Mouse (Mus musculus): ENCODE results near the gene Dap. TPM values are rescaled to one million over a fixed set of nuclear protein-coding genes. Genes with fewer than 3 reads are reported as not detected.

Dap gene
- polyA plus RNA-seq, 1 experiment from 2014 or later: 32.9 TPM

- Histone ChIP-seq H3K27me3 (ENCODE audit: low read depth, poor library complexity, severe bottlenecking) (no peaks in the 10 kb centered on the region), H3K4me3 (no peak overlapping the region), H3K36me3 (no peaks in the 10 kb centered on the region), H3K27ac (replicated peaks) (no peak overlapping the region), H3K4me1 (peaks cover 3% of the 10 kb centered on the region; the same call in 1 of the 2 replicates), H3K9me3 (replicated peaks) (no peaks in the 10 kb centered on the region)
- no peak for DNase-seq (ENCODE audit: low spot score)
- WGBS: 87% methylated on average over 6 of the region's 6 CpGs
Observed at GRCm38 (mm10) chr15:31255762-31256161, 31.6 kb downstream of the Dap start.

GRCm38 (mm10) chr15:31257329-31257728 lies 33.2 kb downstream of the Dap start:
- no peaks in the 10 kb centered on the region for H3K9me3 ChIP-seq (replicated peaks)
- H3K36me3 ChIP-seq: no peaks in the 10 kb centered on the region
- 95% methylated on average over 1 of the region's 1 CpGs for WGBS
- no peak overlapping the region for H3K27ac ChIP-seq (replicated peaks)
- peaks cover 3% of the 10 kb centered on the region; the same call in 1 of the 2 replicates for H3K4me1 ChIP-seq
- no peak for DNase-seq (ENCODE audit: low spot score)
- H3K27me3 ChIP-seq (ENCODE audit: low read depth, poor library complexity, severe bottlenecking): no peaks in the 10 kb centered on the region
- no peak overlapping the region for H3K4me3 ChIP-seq

DNA sequence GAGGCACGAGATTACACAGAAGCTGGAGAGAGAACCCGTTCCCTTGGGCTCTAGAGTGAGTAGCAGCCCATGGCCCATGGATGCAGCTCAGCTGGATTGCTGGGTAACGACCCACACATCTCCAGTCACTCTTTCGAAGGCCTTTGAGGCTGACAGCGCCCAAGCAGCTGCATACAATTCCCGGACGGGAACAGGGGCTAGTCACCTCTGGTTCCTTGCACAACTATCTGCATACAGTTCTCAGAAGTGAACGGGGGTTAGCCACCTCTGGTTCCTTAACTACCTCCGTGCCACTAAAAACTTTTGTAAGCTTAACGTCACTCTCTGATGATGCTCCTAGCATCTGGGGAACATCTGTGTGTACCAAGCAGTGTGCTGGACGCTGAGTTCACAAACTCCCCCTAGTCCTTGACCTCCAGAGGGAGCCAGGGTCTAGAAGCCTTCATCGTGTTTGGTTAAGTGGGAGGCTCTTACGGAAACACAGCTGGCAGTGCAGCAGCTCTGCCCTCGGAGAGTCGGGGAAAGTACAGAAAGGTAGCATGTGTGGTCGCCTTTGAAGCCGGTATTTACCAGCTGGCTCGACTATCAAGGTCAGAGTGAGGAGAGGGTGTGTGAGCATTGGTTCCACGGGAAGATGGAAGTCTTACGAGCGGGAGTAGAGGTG lies 34.0 kb downstream of the Dap start:
- H3K27me3 ChIP-seq (ENCODE audit: low read depth, poor library complexity, severe bottlenecking): no peaks in the 10 kb centered on the region
- no peak overlapping the region for H3K4me3 ChIP-seq
- no peaks in the 10 kb centered on the region for H3K9me3 ChIP-seq (replicated peaks)
- no peaks in the 10 kb centered on the region for H3K36me3 ChIP-seq
- no peak for DNase-seq (ENCODE audit: low spot score)
- H3K27ac ChIP-seq (replicated peaks): no peak overlapping the region
- WGBS: 81% methylated on average over 21 of the region's 21 CpGs
- H3K4me1 ChIP-seq: peaks cover 3% of the 10 kb centered on the region; the same call in 1 of the 2 replicates

DNA sequence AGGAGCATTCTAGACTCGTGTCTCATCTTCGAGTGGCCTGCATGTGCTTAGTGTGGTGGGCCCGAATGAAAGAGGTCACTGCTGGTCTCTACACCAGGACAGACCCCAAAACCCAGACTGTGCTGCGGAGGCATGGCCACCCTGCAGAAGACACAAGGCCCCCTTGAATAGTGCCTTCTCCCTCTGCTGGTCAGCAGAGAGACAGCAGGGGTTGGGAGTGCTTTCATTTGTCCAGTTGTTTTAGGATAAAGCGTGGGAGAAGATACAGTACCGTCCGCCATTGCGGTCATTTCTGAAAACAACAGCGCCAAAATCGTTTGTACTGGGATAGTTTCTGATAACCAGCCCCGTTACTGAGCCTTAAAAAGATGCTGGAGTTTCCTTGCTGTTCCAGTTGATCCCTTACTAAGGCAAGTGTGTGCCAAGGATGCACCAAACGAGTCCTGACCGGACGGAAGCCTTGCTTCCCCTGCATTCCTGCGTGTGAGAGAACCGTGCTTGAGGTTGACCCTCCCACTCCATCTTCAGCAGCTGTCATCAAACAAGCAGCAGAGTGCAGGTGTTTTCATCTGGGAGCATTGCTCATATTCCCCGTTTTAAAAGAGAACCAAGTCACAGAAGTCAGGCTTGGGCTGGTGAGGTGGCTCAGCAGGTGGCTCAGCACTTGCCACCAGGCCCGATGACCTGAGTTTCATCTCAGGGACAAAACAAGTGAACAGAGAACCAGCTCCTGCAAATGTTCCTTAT lies 34.8 kb downstream of the Dap start:
- WGBS: 86% methylated on average over 18 of the region's 18 CpGs
- Histone ChIP-seq H3K9me3 (replicated peaks) (no peaks in the 10 kb centered on the region), H3K4me1 (peaks cover 3% of the 10 kb centered on the region; the same call in 1 of the 2 replicates), H3K27me3 (ENCODE audit: low read depth, poor library complexity, severe bottlenecking) (no peaks in the 10 kb centered on the region), H3K4me3 (no peak overlapping the region), H3K27ac (replicated peaks) (no peak overlapping the region), H3K36me3 (no peaks in the 10 kb centered on the region)
- DNase-seq (ENCODE audit: low spot score): no peak

- Histone ChIP-seq H3K4me3 (no peak overlapping the region), H3K9me3 (replicated peaks) (no peaks in the 10 kb centered on the region), H3K27ac (replicated peaks) (no peak overlapping the region), H3K4me1 (peaks cover 3% of the 10 kb centered on the region; the same call in 1 of the 2 replicates), H3K27me3 (ENCODE audit: low read depth, poor library complexity, severe bottlenecking) (no peaks in the 10 kb centered on the region), H3K36me3 (no peaks in the 10 kb centered on the region)
- 81% methylated on average over 10 of the region's 10 CpGs for WGBS
- DNase-seq (ENCODE audit: low spot score): no peak
Observed at GRCm38 (mm10) chr15:31261094-31261493, 37.0 kb downstream of the Dap start.

DNA sequence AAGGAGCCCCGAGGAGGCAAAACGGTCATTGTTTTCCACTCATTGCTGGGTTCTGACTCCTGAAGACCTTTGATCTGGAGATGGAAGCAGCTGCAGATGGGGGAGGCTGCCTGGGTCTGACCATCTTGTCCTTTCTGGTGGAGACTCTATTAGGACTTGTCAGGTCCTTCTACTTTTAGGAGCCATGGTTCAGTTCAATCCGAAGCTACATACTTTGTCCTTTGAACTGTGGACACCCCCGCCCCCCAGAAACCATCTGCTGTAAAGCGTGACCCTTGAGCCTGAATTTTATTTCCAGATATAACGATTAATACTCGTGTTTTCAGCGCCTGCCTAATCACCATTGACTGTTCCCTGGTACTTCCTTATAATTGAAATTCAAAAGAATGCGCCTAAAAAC lies 38.2 kb downstream of the Dap start:
- WGBS: 78% methylated on average over 9 of the region's 9 CpGs
- Histone ChIP-seq H3K4me3 (no peak overlapping the region), H3K36me3 (no peaks in the 10 kb centered on the region)

DNA sequence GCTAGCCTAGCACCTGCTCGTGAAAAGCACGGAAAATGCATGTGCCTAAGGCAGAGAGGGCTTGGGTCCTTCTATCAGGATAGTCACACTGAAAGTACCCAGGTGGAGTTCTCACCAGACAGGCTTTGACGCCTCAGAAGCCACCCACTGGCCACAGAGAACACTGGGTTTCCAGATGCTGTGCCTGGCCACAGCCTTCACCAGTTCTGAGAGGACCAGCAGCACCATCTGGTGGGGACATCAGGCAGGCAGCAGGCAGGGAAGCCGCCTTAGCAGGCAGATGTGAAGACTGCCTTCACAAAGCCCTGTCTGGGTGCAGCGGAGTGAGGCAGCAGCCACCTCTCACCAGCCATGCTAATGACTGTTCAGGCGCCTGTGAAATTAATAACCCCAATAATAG lies 40.7 kb downstream of the Dap start:
- H3K4me3 ChIP-seq: no peak overlapping the region
- no peaks in the 10 kb centered on the region; the same call in 1 of the 2 replicates for H3K4me1 ChIP-seq
- H3K9me3 ChIP-seq (replicated peaks): no peaks in the 10 kb centered on the region
- DNase-seq (ENCODE audit: low spot score): peak; percentile 82
- no peaks in the 10 kb centered on the region for H3K36me3 ChIP-seq
- WGBS: 39% methylated on average over 6 of the region's 6 CpGs
- no peaks in the 10 kb centered on the region for H3K27me3 ChIP-seq (ENCODE audit: low read depth, poor library complexity, severe bottlenecking)
- no peak overlapping the region; the same call in 1 of the 2 replicates for H3K27ac ChIP-seq (replicated peaks)

More for the DNA sequence above, 38.2 kb downstream of the Dap start:
- no peaks in the 10 kb centered on the region for H3K27me3 ChIP-seq (ENCODE audit: low read depth, poor library complexity, severe bottlenecking)
- H3K9me3 ChIP-seq (replicated peaks): no peaks in the 10 kb centered on the region
- DNase-seq (ENCODE audit: low spot score): no peak
- H3K27ac ChIP-seq (replicated peaks): no peak overlapping the region
- no peaks in the 10 kb centered on the region; the same call in 1 of the 2 replicates for H3K4me1 ChIP-seq

DNA sequence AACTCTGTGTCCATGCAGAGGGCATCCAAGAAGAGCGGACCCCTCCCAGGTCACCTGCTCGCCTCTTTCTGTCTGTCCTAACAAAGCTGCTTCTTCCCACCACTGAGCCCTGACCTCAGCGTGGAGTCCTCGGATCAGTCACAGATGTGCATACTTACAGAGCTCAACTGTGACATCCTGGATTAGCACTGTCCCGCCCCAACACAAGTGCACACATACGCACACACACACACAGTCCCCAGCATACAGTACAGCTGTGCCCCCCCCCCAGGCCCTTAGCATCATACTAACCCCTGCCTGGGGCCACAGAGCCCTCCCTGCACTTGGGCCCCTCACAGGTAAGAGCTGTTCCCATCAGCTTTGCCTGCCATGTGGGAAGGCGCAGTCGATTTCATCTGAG lies 41.3 kb downstream of the Dap start:
- Histone ChIP-seq H3K4me1 (no peaks in the 10 kb centered on the region; the same call in 1 of the 2 replicates), H3K36me3 (no peaks in the 10 kb centered on the region), H3K9me3 (replicated peaks) (no peaks in the 10 kb centered on the region), H3K4me3 (no peak overlapping the region), H3K27me3 (ENCODE audit: low read depth, poor library complexity, severe bottlenecking) (no peaks in the 10 kb centered on the region), H3K27ac (replicated peaks) (no peak overlapping the region)
- DNase-seq (ENCODE audit: low spot score): no peak
- 90% methylated on average over 8 of the region's 8 CpGs for WGBS

DNA sequence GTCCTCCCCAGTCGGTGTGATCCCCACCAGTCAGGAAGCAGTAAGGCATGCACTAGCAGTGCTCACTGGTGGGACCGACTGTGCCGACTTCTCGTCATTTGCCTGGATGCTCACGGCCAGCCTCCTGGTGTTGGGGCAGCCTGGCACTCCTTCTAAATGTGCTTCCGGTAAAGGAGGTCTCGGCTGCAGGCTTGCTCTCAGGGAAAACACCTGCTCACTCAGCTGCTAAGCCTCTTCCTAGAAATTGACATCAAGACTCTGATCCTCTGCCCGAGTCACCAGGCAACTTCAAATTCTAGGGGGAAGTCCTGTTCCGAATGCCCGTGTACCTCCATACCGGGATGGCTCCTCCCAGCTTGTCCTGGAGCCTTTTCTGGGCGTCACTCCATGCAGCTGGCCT lies 41.7 kb downstream of the Dap start:
- Histone ChIP-seq H3K4me1 (no peaks in the 10 kb centered on the region; the same call in 1 of the 2 replicates), H3K36me3 (no peaks in the 10 kb centered on the region), H3K27me3 (ENCODE audit: low read depth, poor library complexity, severe bottlenecking) (no peaks in the 10 kb centered on the region), H3K9me3 (replicated peaks) (no peaks in the 10 kb centered on the region), H3K27ac (replicated peaks) (no peak overlapping the region), H3K4me3 (no peak overlapping the region)
- WGBS: 94% methylated on average over 12 of the region's 12 CpGs
- DNase-seq (ENCODE audit: low spot score): no peak

DNA sequence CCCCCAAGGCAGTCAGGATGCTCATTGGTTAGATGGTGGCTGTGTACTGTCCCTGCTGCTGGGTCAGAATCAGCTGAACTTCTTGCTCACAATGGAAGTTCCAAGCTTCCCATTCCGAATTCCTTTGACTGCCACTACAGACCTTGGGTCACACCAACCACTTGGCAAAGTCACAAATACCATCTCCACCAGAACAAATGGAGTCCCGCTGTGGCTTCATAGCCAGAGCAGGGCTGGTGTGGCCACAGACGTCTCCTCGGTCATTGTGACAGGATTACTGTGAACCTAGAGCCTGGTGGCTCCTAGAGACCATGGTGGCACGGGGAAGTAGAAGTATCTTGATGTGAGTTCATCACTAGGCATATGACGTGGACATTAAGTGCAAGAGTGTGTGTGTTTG lies 44.0 kb downstream of the Dap start:
- no peaks in the 10 kb centered on the region for H3K9me3 ChIP-seq (replicated peaks)
- no peaks in the 10 kb centered on the region for H3K36me3 ChIP-seq
- H3K4me1 ChIP-seq: no peaks in the 10 kb centered on the region
- no peaks in the 10 kb centered on the region for H3K27me3 ChIP-seq (ENCODE audit: low read depth, poor library complexity, severe bottlenecking)
- H3K27ac ChIP-seq (replicated peaks): no peak overlapping the region
- DNase-seq (ENCODE audit: low spot score): no peak
- 89% methylated on average over 6 of the region's 6 CpGs for WGBS
- H3K4me3 ChIP-seq: no peak overlapping the region

DNA sequence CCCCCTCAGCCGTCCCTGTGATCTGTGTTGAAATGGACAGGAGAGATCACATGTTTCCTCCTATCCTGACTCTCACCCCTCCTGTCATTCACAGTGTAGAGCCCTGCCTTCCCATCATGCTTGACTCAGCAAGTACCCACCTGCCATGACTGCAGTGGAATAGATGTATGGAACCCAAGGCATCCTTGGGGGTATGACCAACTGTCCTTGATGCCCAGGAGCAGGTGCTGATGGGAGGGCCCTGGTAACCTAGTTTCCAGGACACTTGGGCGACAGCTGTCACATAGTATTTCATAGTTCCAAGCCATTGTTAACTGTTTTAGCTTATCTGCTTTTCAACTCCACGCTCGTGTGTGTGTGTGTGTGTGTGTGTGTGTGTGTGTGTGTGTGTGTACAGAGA lies 45.4 kb downstream of the Dap start:
- H3K36me3 ChIP-seq: no peaks in the 10 kb centered on the region
- WGBS: 94% methylated on average over 4 of the region's 4 CpGs
- H3K4me3 ChIP-seq: no peak overlapping the region
- no peaks in the 10 kb centered on the region for H3K27me3 ChIP-seq (ENCODE audit: low read depth, poor library complexity, severe bottlenecking)
- no peak overlapping the region for H3K27ac ChIP-seq (replicated peaks)
- no peaks in the 10 kb centered on the region for H3K4me1 ChIP-seq
- H3K9me3 ChIP-seq (replicated peaks): no peaks in the 10 kb centered on the region
- DNase-seq (ENCODE audit: low spot score): no peak

GRCm38 (mm10) chr15:31272695-31273094 lies 48.6 kb downstream of the Dap start:
- Histone ChIP-seq H3K9me3 (replicated peaks) (no peaks in the 10 kb centered on the region), H3K36me3 (no peaks in the 10 kb centered on the region), H3K27me3 (ENCODE audit: low read depth, poor library complexity, severe bottlenecking) (no peaks in the 10 kb centered on the region), H3K27ac (replicated peaks) (no peak overlapping the region), H3K4me1 (no peaks in the 10 kb centered on the region), H3K4me3 (no peak overlapping the region)
- no peak for DNase-seq (ENCODE audit: low spot score)
- whole genome bisulfite sequencing: 85% methylated on average over 7 of the region's 7 CpGs

- no peaks in the 10 kb centered on the region for H3K4me1 ChIP-seq
- 89% methylated on average over 10 of the region's 10 CpGs for WGBS
- DNase-seq (ENCODE audit: low spot score): no peak
- no peaks in the 10 kb centered on the region for H3K9me3 ChIP-seq (replicated peaks)
- H3K27me3 ChIP-seq (ENCODE audit: low read depth, poor library complexity, severe bottlenecking): no peaks in the 10 kb centered on the region
- H3K4me3 ChIP-seq: no peak overlapping the region
- no peak overlapping the region for H3K27ac ChIP-seq (replicated peaks)
- H3K36me3 ChIP-seq: no peaks in the 10 kb centered on the region
Observed at GRCm38 (mm10) chr15:31273509-31273908, 49.4 kb downstream of the Dap start.

Data from midbrain, embryonic 10.5 days (tissue).